Mouse (Mus musculus) erythroblast, embryonic 14.5 days (primary cell): Measurements from ENCODE around the gene Zfhx3.

ENCODE experiments used
- GATA1 ChIP-seq: IDR thresholded peaks from 2 replicates; pipeline ENCODE4 v1.6.1; 2012; ENCODE audit warnings: low read length, inconsistent platforms, mixed read lengths
- TAL1 ChIP-seq: IDR thresholded peaks from 3 replicates; pipeline ENCODE4 v1.6.1; 2012; ENCODE audit warnings: low read length, inconsistent platforms, mixed read lengths

DNA sequence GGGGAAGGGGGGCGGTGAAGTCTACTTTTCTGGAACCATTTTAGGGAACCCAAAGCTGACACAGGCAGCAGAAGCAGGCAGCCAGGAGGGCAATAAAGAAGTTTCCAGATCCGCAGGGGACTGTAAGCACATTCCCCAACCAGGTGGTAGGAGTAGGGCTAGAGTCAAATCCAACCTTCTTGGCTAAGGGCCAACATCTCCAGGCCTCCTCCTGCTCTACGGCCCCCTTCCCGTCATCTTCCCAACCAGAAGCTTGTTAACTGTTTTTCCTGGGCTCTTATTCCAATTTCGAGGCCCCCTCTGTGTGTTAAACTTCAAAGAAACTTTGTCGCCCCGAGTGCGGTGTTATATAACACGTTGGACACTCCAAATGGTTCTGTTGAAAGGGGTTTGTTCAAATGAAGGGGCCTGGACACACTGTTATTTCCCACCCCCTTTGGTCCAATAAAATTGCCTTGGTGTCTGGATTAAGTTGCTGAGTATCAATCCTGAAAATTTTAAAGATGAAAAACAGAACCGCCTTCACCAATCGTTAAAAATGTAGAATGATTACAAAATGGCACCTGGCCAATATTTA is 729.6 kb downstream of the Zfhx3 start:
- no peak for TF ChIP-seq GATA1
- TF ChIP-seq TAL1: no peak
